Mouse (Mus musculus) lung, adult 2 months (tissue): Measurements from ENCODE around the gene Phyhipl. TPM values are rescaled to one million over a fixed set of nuclear protein-coding genes. Genes with fewer than 3 reads are reported as not detected.

Source experiments
- DNase-seq: peaks from one replicate; pipeline ENCODE4 v3.0.0; 2022
- H3K4me1 ChIP-seq: fragments of 200-500 bp; 2 replicates; pipeline ENCODE4 v1.6.1; 2011; ENCODE audit warnings: low read length; ENCODE audit not compliant: control insufficient read depth, insufficient read depth
- H3K4me3 ChIP-seq: fragments of 200-500 bp; replicated peaks from 2 replicates; pipeline ENCODE3; 2011; ENCODE audit warnings: low read depth, mild to moderate bottlenecking, control low read depth, low read length; ENCODE audit errors: extremely low read depth
- CTCF ChIP-seq: fragments of 200-500 bp; IDR thresholded peaks from 2 replicates; pipeline ENCODE4 v1.5.1; 2011; ENCODE audit warnings: mild to moderate bottlenecking, low read length, control low read depth; ENCODE audit not compliant: insufficient read depth
- POLR2A ChIP-seq: fragments of 200-500 bp; IDR thresholded peaks from 2 replicates; pipeline ENCODE4 v1.6.1; 2011; ENCODE audit warnings: low read depth, mild to moderate bottlenecking, control low read depth, low read length, borderline replicate concordance; ENCODE audit errors: extremely low read depth
- WGBS: fragments of 180-500 bp; shearing (Covaris S2); methylation state at CpG from one replicate; pipeline ENCODE4 v1.1.7; 2018; 5-methylcytosine and 5-hydroxymethylcytosine counted together
- polyA plus RNA-seq: library from polyadenylated mRNA; depleted of rRNA; stranded (reverse); fragments of >200 nt; gene quantifications from 2 replicates; pipeline ENCODE4 v1.2.3, GENCODE M21; 2012

The Phyhipl gene
- polyA plus RNA-seq, 1 experiment, result 0.11 TPM

DNA sequence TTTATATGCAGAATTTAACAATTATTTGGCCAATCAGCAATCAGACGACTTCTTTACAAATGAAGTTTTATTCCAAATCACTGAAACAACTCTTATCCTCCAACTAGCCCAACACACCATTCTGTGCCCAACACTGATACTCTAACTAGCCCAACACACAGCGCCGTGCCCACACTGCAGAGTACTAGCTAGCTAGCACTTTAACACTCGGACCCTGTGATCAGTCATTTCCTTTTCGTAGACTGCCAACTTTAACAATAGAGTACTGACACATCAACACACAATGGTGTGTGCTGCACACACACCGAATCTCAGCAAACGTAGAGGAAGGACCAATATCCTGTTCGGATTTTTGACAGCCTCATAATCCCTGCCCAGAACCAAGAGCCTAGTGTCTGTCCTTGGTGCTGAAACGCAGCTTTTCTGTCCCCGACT, 57.7 kb downstream of the Phyhipl start:
- no peaks in the 10 kb centered on the region; the same call in 1 of the 2 replicates for H3K4me1 ChIP-seq
- WGBS, result 21% methylated on average over 10 of the region's 10 CpGs
- no peak overlapping the region for H3K4me3 ChIP-seq
- DNase-seq, result no peak
- no peak for TF ChIP-seq POLR2A

DNA sequence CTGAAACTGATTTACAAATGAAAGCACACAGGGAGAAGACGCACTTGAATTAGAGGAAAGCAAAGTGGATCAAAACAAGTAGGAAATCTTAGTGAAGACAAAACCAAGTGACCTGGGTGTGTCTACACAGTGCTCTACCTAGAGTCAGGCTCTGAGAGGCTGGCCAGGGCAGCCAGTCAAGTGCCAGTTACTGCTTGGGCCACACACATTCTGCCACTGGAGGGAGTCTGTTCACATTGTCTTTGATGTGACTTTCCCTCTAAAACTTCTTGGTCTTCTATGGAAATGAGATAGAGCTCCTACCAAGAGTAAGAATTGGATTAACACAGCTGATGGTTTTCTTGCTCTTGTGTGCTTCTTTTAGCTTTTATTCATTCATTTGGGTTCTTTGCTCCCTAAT, 61.8 kb downstream of the Phyhipl start:
- Histone ChIP-seq H3K4me3 (no peak overlapping the region), H3K4me1 (no peaks in the 10 kb centered on the region; the same call in 1 of the 2 replicates)
- 73% methylated on average over 1 of the region's 1 CpGs for WGBS
- no peak for DNase-seq
- 0 out of 2 replicates have a peak, but pooled peaks have one; percentile 12 for TF ChIP-seq CTCF
- TF ChIP-seq POLR2A, result no peak

DNA sequence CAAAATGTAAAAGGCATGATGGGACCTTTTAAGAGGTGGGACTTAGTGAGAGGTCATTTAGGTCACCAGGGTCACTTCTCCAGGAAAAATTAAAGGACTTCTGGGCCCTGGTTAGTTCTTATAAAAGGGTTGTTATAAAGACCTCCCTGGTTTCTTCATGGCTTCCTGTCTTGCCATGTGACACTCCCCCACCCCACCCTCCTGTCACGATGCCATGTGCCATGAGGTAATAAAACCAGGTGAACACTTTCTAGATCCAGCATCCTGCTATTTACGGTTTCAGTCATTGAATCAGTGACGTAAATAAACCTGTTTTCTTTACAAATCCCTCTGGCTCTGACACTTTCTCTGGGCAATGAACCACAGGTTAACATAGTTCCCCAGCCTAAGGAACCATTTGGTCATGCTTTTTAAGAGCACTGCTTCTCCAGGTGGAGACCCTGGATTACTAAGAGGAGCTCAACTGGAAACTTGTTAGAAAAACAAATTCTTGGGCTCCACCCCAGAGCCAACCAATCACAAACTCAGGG, 68.8 kb downstream of the Phyhipl start:
- DNase-seq, result no peak
- TF ChIP-seq CTCF (no peak), POLR2A (no peak)
- no peak overlapping the region for H3K4me3 ChIP-seq
- 84% methylated on average over 3 of the region's 3 CpGs for WGBS
- no peaks in the 10 kb centered on the region for H3K4me1 ChIP-seq

DNA sequence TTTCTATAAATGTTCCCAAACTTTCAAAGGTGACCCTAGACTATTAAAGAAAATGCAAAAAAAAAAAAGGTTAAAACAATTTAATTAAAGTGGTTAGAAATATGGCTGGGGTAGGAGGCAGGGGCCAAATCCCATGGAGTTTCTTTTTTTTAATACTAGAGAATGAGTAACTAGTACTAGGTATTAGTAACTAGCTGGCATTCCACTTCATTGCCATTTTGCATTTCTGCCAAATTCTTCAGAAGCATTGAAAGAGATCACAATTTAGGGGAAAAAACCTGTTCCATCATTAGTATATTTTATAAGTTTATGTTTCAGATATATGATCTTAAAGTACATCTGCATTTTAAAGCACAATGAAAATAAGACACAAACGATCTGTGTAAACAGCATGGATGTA, 71.6 kb downstream of the Phyhipl start:
- 81% methylated on average over 1 of the region's 1 CpGs for WGBS
- H3K4me1 ChIP-seq, result no peaks in the 10 kb centered on the region
- TF ChIP-seq CTCF, result no peak
- TF ChIP-seq POLR2A, result no peak
- no peak overlapping the region for H3K4me3 ChIP-seq
- DNase-seq, result no peak

DNA sequence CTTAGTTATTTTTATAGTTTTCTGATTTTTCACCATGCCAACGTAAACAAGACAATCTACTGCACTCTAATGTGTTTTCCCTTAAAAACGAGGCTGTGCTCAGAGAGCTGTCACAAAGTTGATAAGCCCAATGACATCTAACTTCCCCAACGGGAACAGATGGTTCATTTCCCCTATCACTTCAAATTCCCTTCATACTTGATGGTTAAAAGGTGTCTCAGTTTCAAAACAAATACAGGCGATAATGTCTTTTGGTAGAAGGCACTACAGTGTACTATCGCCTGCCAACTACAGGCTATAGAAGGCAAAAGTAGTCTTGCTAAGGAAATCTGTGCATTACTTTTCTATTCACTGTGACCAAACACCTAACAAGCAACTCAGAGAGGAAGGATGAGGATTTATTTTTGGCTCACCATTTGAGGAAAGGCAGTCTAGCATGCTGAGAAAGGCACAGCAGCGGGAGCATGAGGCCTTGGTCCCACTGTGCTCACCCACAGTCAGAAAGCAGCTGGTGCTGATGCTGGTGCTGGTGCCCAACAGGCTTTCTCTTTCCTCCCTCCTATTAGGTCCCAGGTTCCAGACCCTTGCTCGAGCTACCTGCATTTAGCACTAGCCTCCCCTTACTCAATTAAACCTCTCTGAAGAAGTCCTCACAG, 74.1 kb downstream of the Phyhipl start:
- Histone ChIP-seq H3K4me1 (no peaks in the 10 kb centered on the region), H3K4me3 (no peak overlapping the region)
- WGBS, result 34% methylated on average over 7 of the region's 7 CpGs
- no peak for DNase-seq
- TF ChIP-seq CTCF, result no peak
- no peak for TF ChIP-seq POLR2A

DNA sequence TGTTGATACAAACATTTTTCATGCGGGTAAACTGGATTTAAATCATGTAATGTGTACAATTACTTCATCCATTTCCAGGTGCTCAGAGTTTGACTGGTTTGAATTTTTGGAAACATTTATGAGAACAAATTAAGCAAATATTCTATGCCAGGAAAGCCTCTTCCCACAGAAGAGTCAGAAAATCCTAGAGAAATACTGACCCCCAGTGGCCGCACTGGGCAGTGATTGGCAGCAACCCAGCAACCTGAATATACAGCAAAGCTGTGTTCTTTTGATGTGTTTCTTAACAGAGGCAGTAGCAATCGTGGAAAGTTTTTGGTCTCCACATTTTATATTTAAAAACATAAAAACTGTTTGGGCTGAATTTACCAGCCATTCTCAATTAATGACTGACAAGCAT, 92.1 kb downstream of the Phyhipl start:
- Histone ChIP-seq H3K4me1 (no peaks in the 10 kb centered on the region), H3K4me3 (no peak overlapping the region)
- peak; percentile 58 for DNase-seq
- WGBS, result 20% methylated on average over 3 of the region's 3 CpGs
- TF ChIP-seq POLR2A, result no peak
- TF ChIP-seq CTCF, result peak; percentile 82

DNA sequence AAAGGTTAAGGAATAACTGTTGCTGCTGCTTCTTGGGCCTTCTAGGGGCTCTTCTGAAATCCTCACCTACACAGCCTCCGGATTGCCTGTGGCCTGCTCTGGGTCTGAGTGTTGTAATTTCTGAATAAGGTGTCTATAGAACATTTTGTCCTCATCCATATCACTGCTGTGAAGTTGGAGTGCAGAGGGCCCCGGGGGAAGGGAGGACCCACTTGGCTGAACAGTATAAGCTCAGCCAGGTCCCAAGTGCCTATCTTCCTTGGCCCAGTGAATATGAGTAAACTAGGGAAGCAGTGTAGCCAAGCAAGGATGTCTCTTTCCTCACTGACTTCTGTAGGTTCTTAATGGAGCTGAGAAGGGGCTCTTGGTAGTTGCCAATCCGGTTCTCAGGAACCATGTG, 103.2 kb downstream of the Phyhipl start:
- Histone ChIP-seq H3K4me1 (no peaks in the 10 kb centered on the region), H3K4me3 (no peak overlapping the region)
- TF ChIP-seq CTCF (no peak), POLR2A (no peak)
- no peak for DNase-seq
- 80% methylated on average over 3 of the region's 3 CpGs for WGBS

DNA sequence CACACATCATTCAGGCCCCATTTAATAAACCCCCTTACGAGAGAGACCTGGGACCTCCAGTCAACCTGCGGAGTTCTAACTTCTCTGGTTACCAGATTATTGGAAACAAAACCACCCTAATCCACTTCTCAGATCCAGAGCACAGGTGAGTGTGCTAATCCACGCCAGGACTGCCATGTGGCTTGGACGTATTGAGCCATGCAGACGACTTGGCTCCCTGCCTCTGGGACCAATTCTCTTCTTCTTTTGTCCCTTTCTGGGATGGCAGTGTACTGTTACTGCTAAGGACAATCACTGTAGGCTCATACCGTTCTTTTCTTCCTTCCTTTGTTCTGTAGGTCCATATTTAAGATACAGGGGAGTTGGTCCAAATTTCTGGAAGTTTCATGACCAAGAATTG, 112.9 kb downstream of the Phyhipl start:
- no peak for DNase-seq
- 82% methylated on average over 6 of the region's 6 CpGs for whole genome bisulfite sequencing
- H3K4me1 ChIP-seq, result no peaks in the 10 kb centered on the region; the same call in 1 of the 2 replicates
- no peak overlapping the region for H3K4me3 ChIP-seq
- TF ChIP-seq POLR2A, result no peak
- no peak for TF ChIP-seq CTCF

DNA sequence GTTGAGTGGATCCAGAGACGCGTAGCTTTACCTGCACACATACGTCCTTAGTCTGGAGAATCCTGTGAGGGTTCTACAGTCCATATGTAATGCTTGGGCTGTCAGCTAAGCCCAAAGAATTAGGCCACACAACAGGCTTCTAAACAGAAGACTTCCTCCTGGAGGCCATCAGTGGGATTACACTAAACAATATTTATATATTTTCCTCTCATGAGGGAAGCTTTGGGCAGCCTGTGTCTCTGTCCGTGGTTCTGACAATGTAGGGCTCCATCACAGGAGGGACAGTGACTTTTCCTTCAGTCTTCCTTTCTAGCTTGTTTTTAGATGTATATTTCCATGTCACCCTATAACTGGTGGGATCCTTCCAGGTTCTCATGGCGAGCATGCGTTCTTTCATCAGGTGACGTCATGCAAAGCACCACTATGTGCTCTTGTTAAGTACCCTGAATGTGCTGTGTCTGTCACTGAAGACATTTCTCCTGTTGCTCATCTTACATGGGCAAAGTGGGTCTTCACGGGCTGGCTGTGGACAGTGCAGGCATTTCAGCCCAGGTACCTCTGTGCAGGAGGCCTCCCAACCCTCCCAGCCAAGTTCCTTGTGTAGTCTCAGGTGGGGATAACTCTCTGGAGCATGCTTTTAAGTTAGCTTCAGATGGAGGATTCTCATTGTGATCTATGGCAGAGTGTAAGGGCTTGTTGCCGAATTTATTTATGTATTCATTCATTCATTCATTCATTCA, 115.1 kb downstream of the Phyhipl start:
- Histone ChIP-seq H3K4me1 (no peaks in the 10 kb centered on the region), H3K4me3 (no peak overlapping the region)
- no peak for TF ChIP-seq CTCF
- TF ChIP-seq POLR2A, result no peak
- 85% methylated on average over 9 of the region's 9 CpGs for WGBS
- DNase-seq, result no peak

DNA sequence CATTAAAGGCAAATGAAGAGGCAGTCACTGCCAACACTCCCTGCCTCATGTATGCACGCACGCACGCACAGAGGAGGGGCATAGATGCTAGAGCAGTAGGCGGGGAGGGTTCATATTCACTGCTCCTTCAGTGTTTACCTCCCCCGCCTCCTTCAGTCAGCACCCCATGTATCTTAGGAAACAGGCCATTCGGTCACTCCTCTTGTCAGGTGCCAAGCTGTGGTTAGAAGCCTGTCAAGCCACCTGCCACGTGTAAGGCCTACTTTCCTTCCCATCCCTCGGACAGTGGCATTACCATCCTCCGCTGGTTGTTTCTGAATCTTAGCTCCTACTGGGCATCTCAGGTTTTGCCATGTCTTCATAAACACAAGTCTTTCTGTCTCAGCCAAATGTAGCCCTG, 116.5 kb downstream of the Phyhipl start:
- Histone ChIP-seq H3K4me3 (no peak overlapping the region), H3K4me1 (no peaks in the 10 kb centered on the region)
- no peak for DNase-seq
- WGBS, result 91% methylated on average over 9 of the region's 9 CpGs
- no peak for TF ChIP-seq CTCF
- TF ChIP-seq POLR2A, result no peak
